Mouse (Mus musculus): ENCODE data around the gene Tulp2.

Gene Tulp2

DNA sequence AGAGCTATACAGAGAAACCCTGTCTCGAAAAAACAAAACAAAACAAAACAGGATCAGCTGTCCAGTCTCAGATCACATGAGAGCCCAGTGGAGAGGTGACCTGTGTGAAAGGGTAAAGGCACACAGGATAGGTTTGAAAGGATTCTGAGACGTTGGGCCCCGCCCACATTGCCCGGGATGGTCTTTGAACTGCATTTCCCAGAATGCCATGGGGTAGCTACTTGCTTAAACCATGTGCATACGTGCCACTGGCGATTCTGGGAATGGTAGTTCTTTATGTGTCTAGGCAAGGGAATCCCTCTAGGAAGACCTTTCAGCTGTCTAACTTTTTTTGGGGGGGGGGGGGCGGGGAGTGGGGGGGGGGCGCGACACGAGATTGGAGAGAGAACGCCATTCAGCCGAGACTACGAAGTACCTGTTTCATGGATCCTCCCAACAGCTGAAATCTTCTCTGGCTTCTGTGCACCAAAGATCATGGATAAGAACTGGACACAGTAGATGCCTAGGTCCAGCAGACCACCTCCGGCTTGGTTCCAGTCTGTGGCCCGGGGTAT lies at the start of gene Tulp2:
Gene Tulp2 (plus strand): TSS at position 504 of the 554 bp plus-strand sequence.
- DNase-seq (ENCODE audit: low spot score in 2 of 2), result peak in 1 of 2 experiments; percentile 75

DNA sequence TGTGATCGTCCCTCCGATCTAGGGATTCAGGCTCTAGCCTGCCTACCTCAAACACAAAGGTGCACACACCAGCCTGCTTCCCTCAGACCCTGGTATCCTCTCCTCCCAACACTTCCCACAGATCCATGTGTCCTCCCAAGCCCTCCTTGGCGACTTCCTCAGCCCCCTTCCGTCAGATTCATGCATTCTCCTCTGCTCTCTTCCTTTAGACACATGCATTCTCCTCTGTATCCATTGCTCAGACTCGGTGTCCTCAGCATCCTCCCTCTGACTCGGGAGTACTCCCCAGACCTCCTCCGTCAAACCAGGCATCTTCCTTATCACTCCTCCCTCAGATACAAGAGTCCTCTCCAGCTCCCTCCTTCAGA lies 47.9 kb upstream of the Tulp2 start:
- DNase-seq (ENCODE audit: low spot score in 2 of 2), result no peak

DNA sequence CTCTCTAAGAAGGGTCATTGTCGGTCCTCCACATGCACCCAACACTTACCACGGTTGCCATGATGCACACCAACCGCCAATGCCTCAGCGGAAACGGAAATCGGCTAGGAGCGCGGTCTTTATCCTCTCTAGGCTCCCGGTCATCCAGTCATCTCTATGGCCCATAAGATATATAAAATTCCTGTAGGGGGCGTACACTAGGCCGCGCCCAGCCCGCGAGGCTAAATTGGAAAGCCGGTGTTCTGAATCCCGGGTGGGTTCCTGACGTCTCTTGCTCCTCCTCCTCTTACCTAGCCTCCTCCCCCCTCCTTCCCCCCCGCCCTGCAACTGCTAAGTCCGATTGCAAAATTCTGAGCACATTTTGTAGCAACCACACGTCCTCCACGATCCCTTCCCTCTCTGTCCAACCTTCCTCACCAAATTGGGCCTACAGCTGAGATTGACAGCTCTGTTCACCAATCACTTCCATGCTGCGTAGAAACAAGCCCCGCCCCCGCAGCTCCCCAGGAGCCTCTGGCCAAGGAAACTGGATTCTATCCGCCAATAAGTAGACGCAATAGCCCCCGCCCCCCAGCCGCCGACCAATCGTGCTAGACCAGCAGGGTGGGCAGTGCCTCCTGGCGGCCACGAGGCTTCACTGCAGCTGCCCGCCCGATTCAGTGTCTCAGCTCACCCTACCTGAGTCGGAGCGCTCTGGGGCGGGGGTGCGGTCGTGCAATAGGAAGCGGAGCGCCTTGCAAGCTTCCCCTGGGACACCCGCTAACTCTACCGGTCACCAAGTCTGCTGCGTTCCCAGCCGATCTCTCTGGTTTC lies 47.3 kb upstream of the Tulp2 start, which contains the start of gene Gys1:
Gene Gys1 (plus strand): TSS at position 642 of the 813 bp plus-strand sequence.
- peak; percentile 100 for DNase-seq (ENCODE audit: low spot score in 2 of 2)

DNA sequence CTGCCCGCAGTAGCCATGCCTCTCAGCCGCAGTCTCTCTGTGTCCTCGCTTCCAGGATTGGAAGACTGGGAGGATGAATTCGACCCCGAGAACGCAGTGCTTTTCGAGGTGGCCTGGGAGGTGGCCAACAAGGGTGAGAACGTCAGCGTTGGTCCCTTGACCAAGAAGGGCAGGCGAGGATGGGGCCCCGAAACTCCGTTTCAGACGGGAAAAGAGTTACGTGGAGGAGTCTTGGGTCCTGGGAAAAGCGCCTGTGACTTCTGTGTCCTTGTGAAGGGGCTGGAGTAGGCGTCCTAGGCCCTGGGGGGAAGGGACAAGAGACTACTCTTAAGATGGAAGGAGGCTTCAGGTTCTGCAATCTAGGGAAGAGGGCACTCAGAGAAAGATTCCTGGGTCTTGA lies 46.6 kb upstream of the Tulp2 start:
- DNase-seq (ENCODE audit: low spot score in 2 of 2), result no peak

DNA sequence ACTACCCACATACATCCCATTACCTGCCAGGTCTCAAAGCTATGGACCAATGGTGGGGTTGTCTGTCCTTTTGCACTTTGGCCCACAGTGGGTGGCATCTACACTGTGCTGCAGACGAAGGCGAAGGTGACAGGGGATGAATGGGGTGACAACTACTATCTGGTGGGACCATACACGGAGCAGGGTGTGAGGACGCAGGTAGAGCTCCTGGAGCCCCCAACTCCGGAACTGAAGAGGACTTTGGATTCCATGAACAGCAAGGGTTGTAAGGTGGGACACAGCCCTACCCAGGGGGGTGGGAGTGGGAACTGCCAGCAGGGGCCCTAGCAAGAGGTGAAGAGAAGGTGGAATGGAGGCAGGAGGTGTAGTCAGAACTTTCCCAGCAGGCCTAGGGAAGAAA lies 45.2 kb upstream of the Tulp2 start:
- DNase-seq (ENCODE audit: low spot score in 2 of 2), result no peak

DNA sequence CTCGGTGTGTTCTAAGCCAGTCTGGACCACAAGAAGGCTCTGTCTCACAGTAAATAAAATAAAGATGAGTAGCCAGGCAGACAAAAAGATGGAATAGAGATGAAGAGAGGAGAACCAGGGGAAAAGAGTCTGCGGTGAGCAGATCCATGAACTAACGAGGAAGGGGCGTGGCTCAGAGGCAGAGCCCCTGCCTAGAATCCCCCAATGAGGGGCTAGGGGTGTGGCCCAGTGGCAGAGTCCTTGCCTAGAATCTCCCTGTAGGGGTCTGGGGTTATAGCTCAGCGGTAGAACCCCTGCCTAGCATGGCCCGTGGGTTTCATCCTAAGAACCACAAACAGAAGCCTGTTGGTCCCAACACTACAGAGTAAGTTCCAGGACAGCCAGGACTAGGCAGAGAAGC lies 44.6 kb upstream of the Tulp2 start:
- no peak for DNase-seq (ENCODE audit: low spot score in 2 of 2)

DNA sequence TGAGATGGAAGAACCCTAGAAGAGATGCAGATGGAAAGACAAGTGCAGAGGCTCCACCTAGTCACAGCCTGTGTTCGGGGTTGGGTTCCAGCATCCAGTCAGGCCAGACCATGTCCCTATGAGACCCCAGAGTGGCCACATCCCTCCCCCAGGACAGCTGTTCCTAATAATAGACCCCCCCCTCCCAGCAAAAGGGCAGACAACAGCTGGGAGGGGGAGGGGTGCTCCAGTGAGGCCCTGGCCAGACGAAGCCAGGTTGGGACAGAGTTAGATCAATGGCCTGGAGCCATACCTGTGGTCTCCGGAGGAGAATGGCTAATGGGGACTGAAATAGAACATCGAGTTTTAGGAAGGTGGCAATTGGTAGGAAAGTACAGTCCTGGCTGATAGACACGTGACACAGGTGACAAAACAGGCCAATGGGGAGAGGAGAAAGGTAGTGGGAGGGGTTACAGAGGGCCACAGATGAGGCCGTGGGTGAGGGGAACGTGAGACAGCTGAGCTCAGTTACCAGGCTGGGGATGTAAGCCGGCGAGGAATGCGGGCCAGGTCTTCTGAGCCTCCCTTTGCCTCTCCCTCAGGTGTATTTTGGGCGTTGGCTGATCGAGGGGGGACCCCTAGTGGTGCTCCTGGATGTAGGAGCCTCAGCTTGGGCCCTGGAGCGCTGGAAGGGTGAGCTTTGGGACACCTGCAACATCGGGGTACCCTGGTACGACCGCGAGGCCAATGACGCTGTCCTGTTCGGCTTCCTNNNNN lies 44.0 kb upstream of the Tulp2 start, which contains the start of gene Ruvbl2:
Gene Ruvbl2 (minus strand): TSS at position 576 of the 756 bp plus-strand sequence.
- DNase-seq (ENCODE audit: low spot score in 2 of 2), result no peak

DNA sequence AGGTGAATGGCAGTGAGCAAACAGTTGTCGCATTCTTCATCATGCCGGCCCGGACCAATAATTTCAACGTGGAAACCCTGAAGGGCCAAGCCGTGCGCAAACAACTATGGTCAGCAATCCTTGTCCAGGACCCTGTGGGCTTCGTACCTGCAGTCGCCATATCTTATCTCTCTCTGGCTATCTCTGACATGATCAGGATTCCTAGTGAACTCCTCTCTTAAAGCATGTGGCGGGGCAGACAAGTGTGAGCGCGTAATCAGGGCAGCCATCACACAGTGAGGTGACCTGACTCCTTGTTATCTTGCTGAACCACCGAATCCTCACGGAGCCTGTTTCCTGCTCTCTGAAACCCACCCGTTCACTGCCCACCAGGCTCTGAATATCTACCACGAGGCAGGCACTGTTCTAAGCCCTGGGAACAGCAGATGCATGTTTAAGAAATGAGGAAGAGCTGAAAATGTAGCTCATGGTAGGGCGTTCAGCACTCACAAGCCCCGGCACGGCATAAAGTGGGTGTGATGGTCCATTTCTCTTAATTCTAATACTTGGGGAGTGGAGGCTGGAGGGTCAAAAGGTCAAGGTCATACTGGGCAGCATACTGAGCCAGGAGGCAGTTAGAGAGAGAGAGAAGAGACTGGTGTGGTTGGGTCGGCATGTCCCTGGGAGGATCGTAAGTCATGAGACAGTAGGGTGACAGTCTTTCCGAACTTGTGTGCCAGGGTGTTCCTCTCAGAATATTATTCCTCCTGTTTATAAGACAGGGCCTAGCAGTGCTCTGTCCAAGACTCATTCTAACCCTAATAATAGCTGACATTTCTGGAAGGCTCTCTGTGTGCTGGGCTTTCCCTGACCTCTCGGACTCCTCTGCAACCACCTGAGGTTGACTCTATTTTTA lies 37.9 kb upstream of the Tulp2 start:
- no peak for DNase-seq (ENCODE audit: low spot score in 2 of 2)

DNA sequence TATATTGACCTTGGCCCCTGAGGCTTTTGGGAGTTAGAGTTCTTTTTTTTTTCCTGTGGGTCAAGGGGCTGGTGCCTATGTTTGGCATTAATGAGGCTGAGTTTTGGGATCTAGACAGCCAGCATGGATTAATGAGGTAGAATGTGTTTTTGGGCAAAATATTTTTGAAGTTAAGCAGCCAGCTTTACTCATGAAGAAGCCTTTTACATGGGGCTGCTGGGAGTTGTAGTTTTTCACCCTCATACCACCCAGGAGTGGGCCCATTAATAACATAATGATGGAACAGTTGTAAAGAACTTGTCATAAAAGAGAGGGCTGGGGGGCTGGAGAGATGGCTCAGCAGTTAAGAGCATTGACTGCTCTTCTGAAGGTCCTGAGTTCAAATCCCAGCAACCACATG lies 35.1 kb upstream of the Tulp2 start:
- DNase-seq (ENCODE audit: low spot score in 2 of 2), result no peak

DNA sequence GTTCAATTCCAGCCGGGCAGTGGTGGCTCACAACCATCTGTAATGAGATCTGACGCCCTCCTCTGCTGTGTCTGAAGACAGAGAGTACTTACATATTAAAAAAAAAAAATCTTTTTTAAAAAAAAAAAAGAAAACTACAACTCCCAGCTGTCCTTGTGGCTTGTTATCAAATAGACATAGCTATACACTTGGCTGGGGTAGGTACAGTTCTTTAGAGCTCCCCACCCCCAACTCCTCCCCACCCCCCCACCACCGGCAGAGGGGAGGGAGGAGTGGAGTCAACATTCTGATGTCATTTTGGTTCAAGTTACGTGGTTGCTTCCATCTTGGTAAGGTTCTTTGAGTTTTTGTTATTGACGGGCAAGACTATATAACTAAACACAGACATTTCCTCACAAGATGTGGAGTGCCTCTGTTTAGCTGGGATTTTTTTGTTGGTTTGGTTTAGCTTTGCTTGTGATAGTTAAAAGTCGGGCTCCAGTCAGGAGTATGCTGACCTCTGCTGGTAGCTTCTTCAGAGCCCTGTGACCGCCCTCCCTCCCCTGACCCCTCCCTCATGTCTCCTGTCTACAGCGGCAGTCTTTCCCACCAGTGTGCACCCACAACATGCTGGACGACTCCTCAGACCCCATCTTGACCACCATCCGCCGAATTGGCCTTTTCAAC lies 34.2 kb upstream of the Tulp2 start:
- no peak for DNase-seq (ENCODE audit: low spot score in 2 of 2)

DNA sequence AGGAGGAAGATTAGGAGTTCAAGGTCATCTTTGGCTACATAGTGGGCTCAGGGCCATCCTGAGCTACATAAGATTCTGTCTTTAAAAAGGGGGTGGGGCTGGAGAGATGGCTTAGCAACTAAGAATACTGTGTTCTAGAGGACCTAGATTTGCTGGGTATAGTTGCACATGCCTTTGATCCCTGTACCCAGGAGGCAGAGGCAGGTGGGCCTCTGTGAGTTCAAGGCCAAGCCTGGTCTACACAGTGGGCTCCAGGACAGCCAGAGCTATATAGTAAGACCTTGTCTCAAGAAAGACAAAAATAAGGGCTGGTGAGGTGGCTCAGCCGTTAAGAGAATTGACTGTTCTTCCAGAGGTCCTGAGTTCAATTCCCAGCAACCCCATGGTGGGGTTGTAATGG lies 31.7 kb upstream of the Tulp2 start:
- DNase-seq (ENCODE audit: low spot score in 2 of 2), result no peak

DNA sequence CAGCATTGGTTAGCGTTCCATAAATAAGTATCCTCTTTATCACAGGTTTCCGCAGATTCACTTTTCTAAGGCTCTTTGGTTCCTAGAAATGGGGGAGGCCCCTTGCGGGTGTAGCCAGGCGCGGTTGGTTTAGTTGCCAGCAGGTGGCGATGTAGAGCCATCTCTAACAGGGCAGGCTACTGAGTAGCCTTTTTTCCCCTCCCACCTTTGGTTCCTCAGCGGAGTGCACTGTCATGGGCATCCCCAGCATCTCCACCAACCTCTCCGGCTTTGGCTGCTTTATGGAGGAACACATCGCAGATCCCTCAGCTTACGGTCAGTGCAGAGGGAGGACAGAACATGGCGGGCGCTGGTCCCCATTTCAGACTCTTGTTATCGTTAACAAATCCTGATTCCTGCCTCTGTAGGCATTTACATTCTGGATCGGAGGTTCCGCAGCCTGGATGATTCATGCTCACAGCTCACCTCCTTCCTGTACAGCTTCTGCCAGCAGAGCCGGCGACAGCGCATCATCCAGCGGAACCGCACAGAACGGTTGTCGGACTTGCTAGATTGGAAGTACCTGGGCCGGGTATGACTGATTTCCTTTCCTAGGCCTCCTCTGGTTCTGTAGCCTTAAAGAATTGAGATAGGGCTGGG lies 30.2 kb upstream of the Tulp2 start:
- peak; percentile 91 for DNase-seq (ENCODE audit: low spot score in 2 of 2)

DNA sequence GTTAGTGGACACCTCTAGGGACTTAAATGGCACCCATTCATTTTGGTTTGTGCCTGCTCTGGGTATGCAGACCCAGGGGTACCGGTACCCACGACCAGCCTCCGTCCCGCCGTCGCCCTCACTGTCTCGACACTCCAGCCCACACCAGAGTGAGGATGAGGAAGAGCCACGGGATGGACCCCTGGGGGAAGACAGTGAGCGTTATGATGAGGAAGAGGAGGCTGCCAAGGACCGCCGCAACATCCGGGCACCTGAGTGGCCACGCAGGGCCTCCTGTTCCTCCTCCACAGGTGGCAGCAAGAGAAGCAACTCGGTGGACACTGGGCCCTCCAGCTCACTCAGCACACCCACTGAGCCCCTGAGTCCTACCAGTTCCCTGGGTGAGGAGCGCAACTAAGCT lies 26.7 kb upstream of the Tulp2 start:
- no peak for DNase-seq (ENCODE audit: low spot score in 2 of 2)

DNA sequence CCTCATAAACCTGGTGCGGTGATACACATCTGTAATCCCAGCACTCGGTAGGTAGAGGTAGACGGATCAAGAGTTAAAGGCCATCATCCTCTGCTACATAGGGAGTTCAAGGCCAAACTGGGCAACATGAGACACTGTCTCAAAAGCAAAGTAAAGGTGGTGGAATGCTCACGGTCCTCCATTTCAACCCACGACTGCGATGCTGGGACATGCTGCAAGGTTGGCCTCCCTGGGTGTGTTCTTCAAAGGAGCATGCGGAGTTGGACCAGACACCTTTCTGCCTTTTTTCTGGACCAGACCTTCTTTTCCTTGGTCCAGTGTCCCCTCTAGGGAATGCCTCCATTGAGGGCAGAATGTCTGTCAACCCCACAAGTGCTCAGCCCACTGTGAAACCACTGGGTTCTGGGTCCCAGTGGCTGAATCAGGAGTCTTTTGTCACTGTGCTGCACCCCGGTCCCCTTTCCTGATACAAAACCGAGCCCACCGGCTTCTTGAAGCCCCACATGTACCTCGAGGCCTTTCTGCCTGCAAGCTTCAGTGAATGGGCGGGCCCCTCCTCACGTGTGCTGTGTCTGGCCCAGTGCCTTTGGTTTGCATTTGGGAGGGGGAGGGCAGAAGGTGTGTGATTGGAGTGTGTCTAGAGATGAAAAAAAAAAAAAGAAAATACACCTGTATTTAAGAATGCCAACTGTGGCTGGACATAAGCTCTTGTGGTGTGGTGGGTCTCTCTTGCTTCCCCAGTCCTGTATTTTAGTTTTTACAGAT lies 25.6 kb upstream of the Tulp2 start:
- no peak for DNase-seq (ENCODE audit: low spot score in 2 of 2)

DNA sequence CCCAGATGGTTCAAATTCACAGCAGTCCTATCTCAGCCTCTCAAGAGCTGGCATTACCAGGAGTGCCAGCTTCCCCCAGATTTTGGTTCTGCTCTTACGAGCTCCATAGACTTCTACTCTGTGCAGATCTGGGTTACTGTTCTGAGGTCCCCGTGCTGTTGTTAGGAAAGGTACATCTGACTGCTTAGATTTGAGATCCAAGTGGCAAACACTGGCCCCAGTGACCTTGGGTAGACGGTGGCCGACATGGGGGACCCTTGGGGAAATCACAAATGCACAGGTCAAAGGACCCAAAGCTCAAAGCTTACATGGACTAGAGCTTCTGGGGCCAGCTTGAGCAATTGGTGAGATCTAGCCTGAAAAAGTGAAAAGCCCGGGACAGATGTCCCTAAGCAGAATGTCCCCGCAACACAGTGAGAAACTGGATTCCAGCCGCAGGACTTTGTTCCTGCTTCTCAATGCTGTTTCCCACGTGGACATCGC lies 24.9 kb upstream of the Tulp2 start:
- DNase-seq (ENCODE audit: low spot score in 2 of 2), result no peak

DNA sequence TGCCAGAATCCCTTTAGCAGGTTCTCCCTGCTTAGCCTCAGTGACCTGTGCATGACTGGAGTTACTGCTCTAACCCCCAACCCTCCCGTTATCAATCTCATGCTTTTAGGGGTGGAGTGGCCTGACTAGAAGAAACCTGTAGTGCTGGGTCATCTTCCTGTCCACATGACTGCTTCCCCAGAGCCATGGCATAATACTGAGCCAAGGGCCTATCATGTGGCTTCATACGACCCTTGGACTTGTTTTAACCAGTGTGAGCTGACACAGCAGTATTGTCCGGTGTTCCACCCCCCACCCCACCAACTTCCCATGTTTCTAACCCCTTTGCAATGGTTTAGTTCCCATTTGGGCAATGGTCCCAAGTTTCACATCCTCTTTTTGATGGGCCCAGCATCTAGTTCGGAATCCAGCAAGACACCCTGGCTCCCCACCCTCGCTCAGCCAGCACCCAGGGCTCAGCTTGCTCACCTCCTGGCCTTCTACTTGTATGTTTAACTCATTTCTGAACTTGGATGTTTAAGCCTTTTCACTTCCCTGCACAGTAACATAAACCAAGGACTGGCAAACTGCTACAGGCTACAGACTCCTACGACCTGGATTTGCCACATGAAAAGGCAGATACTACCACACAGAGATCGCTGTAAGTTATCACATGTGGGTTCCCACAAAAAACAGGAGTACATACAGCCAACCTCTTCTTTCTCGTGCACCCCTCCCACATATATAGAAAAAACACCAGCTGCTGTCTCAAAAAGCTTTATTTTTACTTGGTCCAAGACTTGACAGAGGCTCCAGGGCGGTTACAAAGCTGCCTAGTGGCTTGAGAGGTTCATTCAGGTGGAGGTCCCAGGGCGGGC lies 24.2 kb upstream of the Tulp2 start:
- DNase-seq (ENCODE audit: low spot score in 2 of 2), result no peak

DNA sequence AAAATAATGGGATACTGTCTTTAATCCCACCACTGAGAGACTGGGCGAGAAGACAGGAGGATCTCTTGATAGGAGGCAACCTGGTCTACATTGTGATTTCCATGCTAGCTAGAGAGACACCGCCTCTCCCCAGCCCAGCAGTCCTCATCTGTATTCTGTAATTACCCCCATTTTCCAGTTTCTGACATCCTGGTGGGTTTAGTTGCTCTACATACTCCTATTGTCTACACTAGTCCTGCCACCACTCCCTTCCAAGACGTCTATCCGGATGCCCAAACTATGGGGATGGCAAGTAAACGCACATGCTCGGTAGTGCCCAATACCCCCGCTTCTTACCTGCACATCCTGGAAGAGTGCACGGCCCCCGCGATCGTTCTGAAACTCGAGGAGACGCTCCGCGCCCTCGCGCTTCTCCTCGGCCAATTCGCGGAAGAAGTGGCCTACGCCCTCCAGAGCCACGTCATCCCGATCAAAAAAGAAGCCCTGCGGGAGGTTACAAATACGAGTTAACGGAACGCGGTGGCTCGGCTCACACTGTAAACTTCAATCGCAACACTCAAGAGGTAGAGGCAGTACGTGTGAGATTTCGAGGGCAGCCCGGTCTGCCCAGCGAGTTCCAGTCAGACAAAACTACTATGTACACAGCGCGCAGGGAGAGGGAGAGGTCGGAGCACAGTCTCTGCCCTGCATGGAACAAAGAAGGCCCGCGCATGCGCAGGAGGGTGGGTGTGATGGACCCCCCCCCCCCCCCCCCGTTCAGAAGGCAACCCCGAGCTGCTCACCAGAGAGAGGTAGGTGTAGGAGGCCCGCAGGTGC lies 22.7 kb upstream of the Tulp2 start:
- peak; percentile 65 for DNase-seq (ENCODE audit: low spot score in 2 of 2)

DNA sequence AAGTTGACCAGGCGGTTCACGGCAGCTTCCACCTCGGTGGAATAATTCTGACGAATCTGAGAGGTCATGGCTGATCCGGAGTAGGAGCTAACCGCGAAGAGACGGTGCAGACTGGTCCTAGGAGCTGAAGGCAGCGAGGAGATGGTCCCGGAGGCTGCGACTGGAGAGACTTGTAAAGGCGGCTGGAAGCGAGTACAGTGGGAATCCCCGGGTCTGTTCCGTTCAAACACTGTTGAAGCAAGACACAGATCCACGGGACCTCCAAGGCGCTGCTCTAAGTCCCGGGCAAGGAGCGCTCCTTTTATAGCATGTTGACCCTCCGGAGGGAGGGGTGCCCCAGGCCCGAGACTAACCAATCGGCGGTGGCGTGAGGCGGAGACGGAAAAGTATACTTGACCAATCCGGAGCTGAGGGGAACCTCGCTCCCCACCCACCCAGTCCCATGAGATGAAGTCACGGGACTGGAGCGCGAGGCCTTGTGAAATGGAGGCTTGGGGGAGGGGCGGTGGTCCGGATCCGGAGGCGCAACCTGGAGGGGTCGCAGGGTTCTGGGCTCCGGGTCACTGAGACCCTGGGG lies 22.0 kb upstream of the Tulp2 start, which contains the start of gene Ftl1:
Gene Ftl1 (minus strand): TSS at position 321 of the 577 bp plus-strand sequence.
- DNase-seq (ENCODE audit: low spot score in 2 of 2), result peak; percentile 93 to 96

All from frontal cortex, postnatal 36 days (tissue).